Mouse (Mus musculus): ENCODE measurements around the gene Amy1. TPM values are rescaled to one million over a fixed set of nuclear protein-coding genes. Genes with fewer than 3 reads are reported as not detected.
"Not testable (repeated sequence)": the region's sequence is repeated elsewhere in the genome, so short reads cannot be mapped to it uniquely, and the experiment has no call there.

Gene Amy1
- polyA plus RNA-seq, 1 experiment = 0.13 TPM

- under 1% methylated on average over 70 of the region's 70 CpGs for WGBS
- peak within 1 kb of the TSS; percentile 98 for H3K4me3 ChIP-seq (ENCODE audit: low read depth, low read length)
- H3K36me3 ChIP-seq (ENCODE audit: control insufficient read depth, insufficient read depth, low read length) = peaks cover 6% of the 10 kb centered on the region; the same call in 1 of the 2 replicates
- no peaks in the 10 kb centered on the region for H3K27me3 ChIP-seq (ENCODE audit: control insufficient read depth, insufficient read depth, low read length)
- H3K27ac ChIP-seq (ENCODE audit: insufficient read depth, low read depth, low read length) = peak within 1 kb of the TSS; percentile 100
- peak; percentile 14; the same call in 1 of the 2 replicates for TF ChIP-seq CTCF (IDR thresholded peaks at IDR 0.05; ENCODE audit: extremely low read depth, insufficient read length, insufficient replicate concordance, low read depth, low read length)
- TF ChIP-seq POLR2A (IDR thresholded peaks at IDR 0.05; ENCODE audit: low read depth, low read length) = peak; percentile 76
- H3K4me1 ChIP-seq (ENCODE audit: control insufficient read depth, insufficient read depth, insufficient read length, low read length) = no peaks in the 10 kb centered on the region
These were observed 23.3 kb upstream of the Amy1 start, which contains the start of gene Rnpc3 for GRCm38 (mm10) chr3:113629606-113630359. Gene Rnpc3, minus strand, starts transcription at chr3:113630149.

GRCm38 (mm10) chr3:113590844-113591243, 15.7 kb downstream of the Amy1 start:
- 73% methylated on average over 1 of the region's 1 CpGs for WGBS
- Histone ChIP-seq H3K4me3 (ENCODE audit: low read depth, low read length) (no peak overlapping the region), H3K36me3 (ENCODE audit: control insufficient read depth, insufficient read depth, low read length) (0 out of 2 replicates have a peak, but pooled peaks cover 3% of the 10 kb centered on the region), H3K4me1 (ENCODE audit: control insufficient read depth, insufficient read depth, insufficient read length, low read length) (no peaks in the 10 kb centered on the region), H3K27me3 (ENCODE audit: control insufficient read depth, insufficient read depth, low read length) (no peaks in the 10 kb centered on the region), H3K27ac (ENCODE audit: insufficient read depth, low read depth, low read length) (no peak overlapping the region)
- TF ChIP-seq CTCF (IDR thresholded peaks at IDR 0.05; ENCODE audit: extremely low read depth, insufficient read length, insufficient replicate concordance, low read depth, low read length) (no peak), POLR2A (IDR thresholded peaks at IDR 0.05; ENCODE audit: low read depth, low read length) (no peak)

- no peaks in the 10 kb centered on the region for H3K4me1 ChIP-seq (ENCODE audit: control insufficient read depth, insufficient read depth, insufficient read length, low read length)
- TF ChIP-seq POLR2A (IDR thresholded peaks at IDR 0.05; ENCODE audit: low read depth, low read length) (no peak), CTCF (IDR thresholded peaks at IDR 0.05; ENCODE audit: extremely low read depth, insufficient read length, insufficient replicate concordance, low read depth, low read length) (no peak)
- no peak overlapping the region for H3K27ac ChIP-seq (ENCODE audit: insufficient read depth, low read depth, low read length)
- 53% methylated on average over 4 of the region's 4 CpGs for WGBS
- no peaks in the 10 kb centered on the region for H3K27me3 ChIP-seq (ENCODE audit: control insufficient read depth, insufficient read depth, low read length)
- no peak overlapping the region for H3K4me3 ChIP-seq (ENCODE audit: low read depth, low read length)
- H3K36me3 ChIP-seq (ENCODE audit: control insufficient read depth, insufficient read depth, low read length) = no peaks in the 10 kb centered on the region
These were observed 31.9 kb downstream of the Amy1 start for GRCm38 (mm10) chr3:113574578-113574977.

- H3K27ac ChIP-seq (ENCODE audit: insufficient read depth, low read depth, low read length) = no peak overlapping the region
- H3K27me3 ChIP-seq (ENCODE audit: control insufficient read depth, insufficient read depth, low read length) = no peaks in the 10 kb centered on the region
- no peaks in the 10 kb centered on the region for H3K4me1 ChIP-seq (ENCODE audit: control insufficient read depth, insufficient read depth, insufficient read length, low read length)
- TF ChIP-seq POLR2A (IDR thresholded peaks at IDR 0.05; ENCODE audit: low read depth, low read length) (no peak), CTCF (IDR thresholded peaks at IDR 0.05; ENCODE audit: extremely low read depth, insufficient read length, insufficient replicate concordance, low read depth, low read length) (no peak)
- H3K4me3 ChIP-seq (ENCODE audit: low read depth, low read length) = no peak overlapping the region
- WGBS = 27% methylated on average over 2 of the region's 2 CpGs
- no peaks in the 10 kb centered on the region for H3K36me3 ChIP-seq (ENCODE audit: control insufficient read depth, insufficient read depth, low read length)
These were observed 32.4 kb downstream of the Amy1 start for GRCm38 (mm10) chr3:113574138-113574537.

GRCm38 (mm10) chr3:113572158-113572557, 34.3 kb downstream of the Amy1 start:
- Histone ChIP-seq H3K27me3 (ENCODE audit: control insufficient read depth, insufficient read depth, low read length) (no peaks in the 10 kb centered on the region), H3K27ac (ENCODE audit: insufficient read depth, low read depth, low read length) (no peak overlapping the region), H3K36me3 (ENCODE audit: control insufficient read depth, insufficient read depth, low read length) (no peaks in the 10 kb centered on the region), H3K4me1 (ENCODE audit: control insufficient read depth, insufficient read depth, insufficient read length, low read length) (no peaks in the 10 kb centered on the region), H3K4me3 (ENCODE audit: low read depth, low read length) (no peak overlapping the region)
- TF ChIP-seq POLR2A (IDR thresholded peaks at IDR 0.05; ENCODE audit: low read depth, low read length) = no peak
- no peak for TF ChIP-seq CTCF (IDR thresholded peaks at IDR 0.05; ENCODE audit: extremely low read depth, insufficient read length, insufficient replicate concordance, low read depth, low read length)
- WGBS = 48% methylated on average over 3 of the region's 3 CpGs

GRCm38 (mm10) chr3:113539692-113540091, 66.8 kb downstream of the Amy1 start:
- no peak overlapping the region for H3K4me3 ChIP-seq (ENCODE audit: low read depth, low read length)
- no peaks in the 10 kb centered on the region for H3K36me3 ChIP-seq (ENCODE audit: control insufficient read depth, insufficient read depth, low read length)
- no peaks in the 10 kb centered on the region for H3K27me3 ChIP-seq (ENCODE audit: control insufficient read depth, insufficient read depth, low read length)
- no peaks in the 10 kb centered on the region for H3K4me1 ChIP-seq (ENCODE audit: control insufficient read depth, insufficient read depth, insufficient read length, low read length)
- H3K27ac ChIP-seq (ENCODE audit: insufficient read depth, low read depth, low read length) = no peak overlapping the region
- TF ChIP-seq CTCF (IDR thresholded peaks at IDR 0.05; ENCODE audit: extremely low read depth, insufficient read length, insufficient replicate concordance, low read depth, low read length) = no peak
- no peak for TF ChIP-seq POLR2A (IDR thresholded peaks at IDR 0.05; ENCODE audit: low read depth, low read length)

- not testable (repeated sequence) for H3K4me3 ChIP-seq (ENCODE audit: low read depth, low read length); H3K27me3 ChIP-seq (ENCODE audit: control insufficient read depth, insufficient read depth, low read length); H3K4me1 ChIP-seq (ENCODE audit: control insufficient read depth, insufficient read depth, insufficient read length, low read length); H3K36me3 ChIP-seq (ENCODE audit: control insufficient read depth, insufficient read depth, low read length); H3K27ac ChIP-seq (ENCODE audit: insufficient read depth, low read depth, low read length)
- WGBS = 76% methylated on average over 3 of the region's 3 CpGs
These were observed 74.2 kb downstream of the Amy1 start, which contains the start of gene Amy2a1 for GRCm38 (mm10) chr3:113532328-113532727. Gene Amy2a1, minus strand, starts transcription at chr3:113532428.

Other genes with a start within 250 kb of the Amy1 start
- gene Amy2a1, start 74.3 kb downstream of the Amy1 start, polyA plus RNA-seq (2012; rRNA removed) = 2.8 and 3,185 TPM in 2 replicates
- gene Rnpc3, start 23.4 kb upstream of the Amy1 start, polyA plus RNA-seq (2012; rRNA removed) = 2.1 and 2.7 TPM in 2 replicates